Mouse (Mus musculus) cerebellum, postnatal 4 days (tissue): Measurements from ENCODE around the gene Lmo2.

Source experiments
- DNase-seq, 2 experiments: peaks; one replicate each; pipeline ENCODE4 v3.0.0; 2022; ENCODE audit warnings: low spot score in 2 of 2, mixed read lengths in 1 of 2

Lmo2 gene

GRCm38 (mm10) chr2:103941085-103941484 is 16.7 kb upstream of the Lmo2 start:
- no peak for DNase-seq

- no peak for DNase-seq
Observed at GRCm38 (mm10) chr2:103944859-103945258, 12.9 kb upstream of the Lmo2 start.

GRCm38 (mm10) chr2:103945571-103946092 is 12.2 kb upstream of the Lmo2 start:
- DNase-seq, result no peak

- DNase-seq, result no peak
Observed at GRCm38 (mm10) chr2:103946892-103947291, 10.9 kb upstream of the Lmo2 start.

GRCm38 (mm10) chr2:103947982-103948655 is 9.7 kb upstream of the Lmo2 start:
- DNase-seq, result no peak

GRCm38 (mm10) chr2:103953050-103953835 is 4.5 kb upstream of the Lmo2 start:
- peak in 1 of 2 experiments; percentile 30 for DNase-seq

GRCm38 (mm10) chr2:103955714-103956113 is 2.1 kb upstream of the Lmo2 start:
- DNase-seq, result no peak

- no peak for DNase-seq
Observed at GRCm38 (mm10) chr2:103956867-103957266, 919 bp upstream of the Lmo2 start.

GRCm38 (mm10) chr2:103958634-103959033 is 848 bp downstream of the Lmo2 start:
- DNase-seq, result no peak

GRCm38 (mm10) chr2:103959066-103959465 is 1.3 kb downstream of the Lmo2 start:
- no peak for DNase-seq

GRCm38 (mm10) chr2:103959574-103959973 is 1.8 kb downstream of the Lmo2 start:
- DNase-seq, result no peak

GRCm38 (mm10) chr2:103962349-103962748 is 4.6 kb downstream of the Lmo2 start:
- DNase-seq, result no peak

- no peak for DNase-seq
Observed at GRCm38 (mm10) chr2:103965391-103965790, 7.6 kb downstream of the Lmo2 start.

GRCm38 (mm10) chr2:103968186-103968585 is 10.4 kb downstream of the Lmo2 start:
- DNase-seq, result no peak

- DNase-seq, result no peak
Observed at GRCm38 (mm10) chr2:103968919-103969436, 11.2 kb downstream of the Lmo2 start.

GRCm38 (mm10) chr2:103969437-103970040 is 11.8 kb downstream of the Lmo2 start:
- peak; percentile 29 to 48 for DNase-seq

- peak; percentile 23 to 50 for DNase-seq
Observed at GRCm38 (mm10) chr2:103970041-103970790, 12.4 kb downstream of the Lmo2 start.

- DNase-seq, result no peak
Observed at GRCm38 (mm10) chr2:103970791-103971649, 13.2 kb downstream of the Lmo2 start.

GRCm38 (mm10) chr2:103971838-103972237 is 14.1 kb downstream of the Lmo2 start:
- no peak for DNase-seq

GRCm38 (mm10) chr2:103975904-103976303 is 18.1 kb downstream of the Lmo2 start:
- no peak for DNase-seq

- DNase-seq, result no peak
Observed at GRCm38 (mm10) chr2:103977216-103977615, 19.4 kb downstream of the Lmo2 start.
